Mouse (Mus musculus): ENCODE results near the gene Igfals. TPM values are rescaled to one million over a fixed set of nuclear protein-coding genes. Genes with fewer than 3 reads are reported as not detected.
A peak's percentile ranks its signal among the peaks of the same experiment; 100 is the strongest.

The Igfals gene
- 1 to 10 TPM; 3.1 to 6.4 TPM for total RNA-seq (2021)
- long read RNA-seq, experiment 1, transcript Igfals-201 (2 exons, 2,625 nt) = major isoform, 8 of 11 reads
- long read RNA-seq, experiment 1, partial matches to known transcripts = 0 of 11 reads
- long read RNA-seq, experiment 1, other reads (novel, unspliced or antisense) = 1 of 11 reads
- long read RNA-seq, experiment 2, transcript Igfals-201 (2 exons, 2,625 nt) = major isoform, 10 of 17 reads
- long read RNA-seq, experiment 2, partial matches to known transcripts = 3 of 17 reads
- long read RNA-seq, experiment 2, other reads (novel, unspliced or antisense) = 0 of 17 reads

DNA sequence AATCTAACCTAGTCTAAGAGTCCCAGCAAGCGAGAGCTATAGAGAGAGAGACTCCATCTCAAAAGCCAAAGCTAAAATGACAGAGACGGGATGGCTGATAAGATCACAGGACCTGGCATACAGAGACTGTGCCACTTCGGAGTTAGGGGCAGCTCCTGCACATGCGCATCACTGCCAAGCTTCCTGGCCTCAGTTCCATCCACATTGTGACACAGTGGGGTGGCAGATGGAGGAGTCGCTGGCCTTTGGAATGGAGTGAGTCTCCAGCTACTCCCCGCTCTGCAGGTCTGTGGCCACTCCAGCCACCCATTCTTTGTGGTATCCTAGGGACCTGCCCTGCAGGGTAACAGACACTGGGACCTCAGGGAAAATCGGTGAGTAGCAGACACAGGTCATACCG is at the start of gene Igfals:
Gene Igfals, plus strand, starts transcription at position 222 of the 400 bp plus-strand sequence.
- DNase-seq (ENCODE audit: low spot score in 2 of 2) = no peak

DNA sequence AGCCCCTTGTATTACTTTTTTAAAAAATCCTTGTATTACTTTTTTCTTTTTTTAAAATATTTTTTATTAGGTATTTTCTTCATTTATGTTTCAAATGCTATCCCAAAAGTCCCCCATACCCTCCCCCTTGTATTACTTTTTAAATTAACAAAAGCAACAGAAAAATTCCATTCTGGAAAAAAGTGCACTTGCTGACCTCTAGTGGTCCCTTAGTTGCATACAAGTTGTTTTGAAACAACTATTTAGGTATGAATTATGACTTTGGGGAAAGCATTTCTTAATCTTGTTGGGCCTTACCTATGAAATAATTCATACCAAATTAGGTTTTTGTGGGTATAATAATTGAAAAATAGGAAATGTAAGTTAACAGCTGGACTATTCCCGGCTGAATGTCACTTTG is 48.3 kb upstream of the Igfals start:
- DNase-seq (ENCODE audit: low spot score in 2 of 2) = no peak

DNA sequence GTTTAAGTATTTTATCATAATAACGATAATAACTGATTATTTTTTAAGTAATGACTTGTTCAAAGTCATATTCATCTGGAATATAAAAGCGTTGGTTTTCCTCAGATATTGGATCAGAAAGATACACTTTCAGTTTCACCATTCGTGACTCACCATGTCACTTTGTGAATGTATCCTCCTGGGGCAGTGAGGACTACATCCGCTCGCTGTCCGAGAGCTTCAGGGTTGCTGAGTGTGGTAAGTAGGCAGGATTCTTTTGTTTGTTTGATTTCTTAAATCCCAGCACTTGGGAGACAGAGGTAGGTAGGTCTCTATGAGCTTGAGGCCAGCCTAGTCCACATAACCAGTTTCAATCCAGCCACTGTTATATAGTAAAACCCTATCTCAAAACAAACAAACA is 47.6 kb upstream of the Igfals start:
- DNase-seq (ENCODE audit: low spot score in 2 of 2) = no peak

DNA sequence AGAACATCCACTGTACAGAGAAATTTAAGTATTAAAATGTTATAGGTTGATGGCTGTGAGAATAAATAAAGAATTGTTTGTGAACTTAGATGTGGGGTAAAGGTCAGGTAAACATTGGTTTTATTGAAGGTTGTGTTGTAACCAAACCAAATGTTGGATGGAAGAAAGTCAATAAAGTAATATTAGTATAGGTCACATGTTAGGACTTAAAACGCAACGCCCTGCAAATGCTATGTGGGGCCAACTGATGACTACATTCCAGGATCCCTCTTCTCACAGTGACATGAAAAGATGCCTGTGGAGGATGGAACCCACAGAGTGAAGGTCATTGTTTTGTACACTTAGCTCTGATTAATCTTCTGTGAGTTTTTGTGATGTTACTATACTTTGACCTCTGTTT is 46.3 kb upstream of the Igfals start:
- no peak for DNase-seq (ENCODE audit: low spot score in 2 of 2)

DNA sequence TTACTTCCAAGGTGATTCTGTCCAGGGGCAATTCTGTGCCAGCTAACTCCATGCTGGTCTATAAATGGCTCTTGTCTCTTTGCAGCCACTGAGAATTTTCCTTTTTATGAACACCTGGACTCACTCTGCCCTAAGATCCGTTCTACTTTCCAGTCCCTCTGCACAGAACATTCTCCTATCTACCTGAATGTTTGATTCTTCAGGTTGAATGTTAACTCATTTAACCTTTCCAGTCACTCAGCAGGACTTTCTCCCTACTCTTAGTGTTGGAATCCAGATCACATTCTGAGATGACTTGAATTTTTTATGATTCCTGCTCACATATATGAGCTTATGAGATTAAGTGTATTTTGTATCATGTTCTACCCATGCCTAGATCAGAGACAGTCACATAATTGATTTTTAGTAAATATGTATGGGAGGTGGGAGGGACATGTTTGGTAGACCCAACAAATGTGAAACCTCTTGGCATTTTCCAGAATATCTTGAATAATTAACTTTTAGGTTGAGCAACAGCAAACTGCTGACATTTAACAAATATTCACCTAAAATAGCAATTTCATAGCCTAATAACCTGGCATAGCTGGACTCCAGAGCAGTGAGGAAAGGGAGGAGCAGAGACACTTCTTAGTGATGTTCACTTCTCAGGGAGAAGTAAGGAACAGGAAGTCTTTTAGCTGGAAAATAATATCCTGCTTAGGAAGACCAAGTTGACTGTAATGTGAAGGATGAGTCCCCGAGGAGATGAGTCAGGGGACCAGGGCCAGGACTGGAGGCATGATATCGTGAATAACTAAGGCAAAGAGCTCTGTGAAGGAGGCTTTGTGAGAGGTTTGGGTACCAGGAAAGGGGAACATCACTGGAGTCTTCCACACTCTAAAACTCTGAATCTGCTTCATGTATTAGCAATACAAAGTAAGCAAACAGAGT is 44.2 kb upstream of the Igfals start:
- DNase-seq (ENCODE audit: low spot score in 2 of 2) = no peak

DNA sequence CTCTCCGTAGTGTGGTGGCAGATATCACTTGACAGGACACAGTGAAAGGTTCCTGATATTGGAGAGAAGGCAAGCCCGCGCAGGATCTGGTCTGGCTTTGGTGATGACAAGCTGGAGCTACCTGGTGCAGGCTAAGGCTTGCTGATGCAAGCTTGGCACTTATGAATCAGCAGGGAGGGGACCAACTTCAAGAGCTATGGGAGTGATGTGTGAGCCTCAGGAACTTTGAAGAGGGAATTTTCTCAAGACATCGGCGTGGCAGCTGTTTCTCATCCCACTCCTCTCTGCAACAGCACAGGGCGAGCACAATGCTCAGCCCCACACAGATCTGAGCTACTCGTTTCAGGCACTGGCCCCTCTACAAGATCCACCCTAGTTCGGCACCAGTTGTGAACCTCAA is 26.0 kb upstream of the Igfals start, which contains the start of gene Hagh:
Gene Hagh, plus strand, starts transcription at position 302 of the 400 bp plus-strand sequence.
- DNase-seq (ENCODE audit: low spot score in 2 of 2) = no peak

DNA sequence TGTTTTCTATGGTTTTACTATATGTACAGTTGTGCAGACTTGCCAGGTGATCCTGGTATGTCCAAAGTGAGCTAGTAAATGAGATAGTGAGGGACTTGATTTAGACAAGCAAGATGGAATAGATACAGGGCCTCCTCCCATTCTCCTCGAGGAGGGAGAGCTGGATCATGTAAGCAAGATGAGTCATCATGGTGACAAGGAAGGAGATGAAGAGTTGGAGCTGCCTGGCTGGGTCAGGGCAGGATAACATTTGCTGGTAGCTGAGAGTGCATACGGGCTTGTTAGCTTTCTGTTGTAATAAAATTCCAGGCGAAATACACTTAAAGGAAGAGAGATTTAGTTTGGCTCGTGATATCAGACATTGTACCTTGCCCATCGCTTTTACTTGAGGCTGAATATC is 25.5 kb upstream of the Igfals start:
- no peak for DNase-seq (ENCODE audit: low spot score in 2 of 2)

DNA sequence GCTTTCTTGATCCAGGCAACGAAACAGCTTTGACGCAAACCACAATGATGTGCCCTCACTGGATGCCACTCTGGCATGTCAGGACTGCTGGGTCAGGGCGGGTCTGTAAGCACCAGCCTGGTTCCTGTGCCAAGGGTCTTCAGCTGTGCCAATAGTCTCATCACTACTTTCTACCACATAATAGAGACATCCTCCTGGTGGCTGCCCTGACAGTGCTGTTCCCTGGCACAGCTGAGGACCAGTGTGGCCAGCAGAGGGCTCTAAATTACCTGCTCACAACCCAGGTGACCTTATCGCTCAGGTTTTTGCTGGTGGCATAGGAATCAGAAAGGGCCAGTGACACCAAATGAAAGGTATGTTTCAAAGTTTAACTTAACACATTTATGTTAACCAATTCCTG is 24.7 kb upstream of the Igfals start:
- no peak for DNase-seq (ENCODE audit: low spot score in 2 of 2)

DNA sequence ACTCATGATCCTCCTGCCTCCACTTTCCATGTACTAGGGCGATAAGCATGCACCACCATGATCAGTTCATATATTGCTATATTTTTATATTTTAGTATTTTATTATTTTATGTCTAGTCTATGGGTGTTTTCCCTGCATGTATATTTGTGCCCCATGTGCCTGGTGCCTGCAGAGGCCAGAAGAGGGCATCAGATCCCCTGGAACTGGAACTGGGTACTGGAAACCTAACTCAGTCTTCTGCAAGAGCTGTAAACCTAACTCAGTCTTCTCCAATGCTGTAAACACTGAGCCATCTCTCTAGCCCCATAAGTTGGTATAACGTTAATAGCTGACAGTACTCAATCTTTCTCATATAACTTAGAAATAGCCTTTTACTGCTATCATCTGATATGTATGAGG is 23.2 kb upstream of the Igfals start:
- DNase-seq (ENCODE audit: low spot score in 2 of 2) = no peak

DNA sequence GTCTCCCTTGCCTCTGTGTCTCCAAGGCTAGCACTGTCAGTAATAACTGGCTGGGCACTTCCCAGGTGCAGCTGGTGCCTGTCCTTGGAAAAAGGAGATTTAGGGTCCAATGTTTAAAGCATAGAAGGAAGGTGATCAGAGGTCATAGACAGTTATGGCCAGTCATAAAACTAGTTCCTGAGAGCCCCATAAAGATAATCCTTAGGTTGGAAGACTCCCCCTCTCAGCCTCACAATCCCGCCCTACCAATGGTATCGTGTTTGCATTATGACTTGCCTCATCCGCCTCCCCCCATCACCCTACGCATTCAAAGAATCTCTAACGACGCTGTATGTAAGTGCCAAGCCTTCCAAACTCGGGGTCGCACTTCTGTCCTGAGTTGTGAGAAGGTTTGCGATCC is 21.3 kb upstream of the Igfals start:
- DNase-seq (ENCODE audit: low spot score in 2 of 2) = no peak

DNA sequence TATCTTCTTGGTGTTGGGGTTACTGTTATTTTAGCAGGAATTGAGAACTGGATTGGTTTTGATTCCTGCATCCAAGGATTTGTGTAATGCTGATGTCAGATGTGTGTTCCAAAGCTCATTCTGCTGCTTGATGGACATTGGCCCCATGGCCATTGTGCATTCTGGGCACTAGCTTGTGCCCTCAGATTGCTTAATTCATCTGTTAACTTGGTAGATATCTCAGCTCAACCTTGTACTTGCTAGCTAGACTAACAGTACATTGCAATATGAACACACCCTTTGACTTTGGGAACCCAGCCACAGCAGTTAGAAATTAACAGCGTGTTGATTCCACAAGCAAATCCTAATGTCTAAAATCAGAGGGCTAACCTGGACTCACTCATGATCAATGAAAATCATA is 18.4 kb upstream of the Igfals start:
- DNase-seq (ENCODE audit: low spot score in 2 of 2) = no peak

DNA sequence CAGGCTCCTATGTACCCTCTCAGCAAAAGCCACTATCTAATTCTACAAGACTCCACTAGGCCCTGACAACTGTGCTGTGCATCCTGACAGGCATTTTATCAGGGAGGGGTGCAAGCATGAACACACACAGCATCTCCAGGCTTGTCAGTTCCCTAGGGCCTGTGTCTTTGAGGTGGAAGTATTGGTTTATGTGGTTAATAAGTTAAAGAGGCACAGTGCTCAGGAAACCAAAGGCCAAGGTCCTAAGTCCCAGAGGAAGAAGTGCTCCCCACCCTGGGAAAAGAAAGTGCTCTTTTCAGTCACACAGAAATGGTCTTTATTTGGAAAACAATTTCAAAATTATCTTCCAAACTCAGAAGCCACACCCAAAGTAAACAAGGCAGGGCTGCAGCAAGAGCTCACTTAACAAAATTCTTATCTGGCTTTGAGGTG is 17.2 kb upstream of the Igfals start:
- no peak for DNase-seq (ENCODE audit: low spot score in 2 of 2)

DNA sequence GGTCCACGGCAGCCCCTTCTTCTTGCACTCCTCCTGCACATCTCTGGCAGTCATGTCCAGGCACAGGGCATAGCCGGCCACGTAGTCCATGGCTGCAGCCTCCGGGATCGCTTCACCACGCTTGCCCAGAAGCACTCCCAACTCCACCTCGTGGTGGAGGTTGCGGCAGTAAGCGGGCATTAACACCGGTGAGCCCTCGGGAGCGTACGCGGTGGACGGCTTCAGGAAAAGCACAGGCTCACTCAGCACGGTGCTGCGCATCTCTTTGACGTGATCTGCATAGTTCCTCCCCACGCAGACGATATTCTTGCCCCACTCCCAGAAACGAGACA is 16.1 kb upstream of the Igfals start:
- no peak for DNase-seq (ENCODE audit: low spot score in 2 of 2)

DNA sequence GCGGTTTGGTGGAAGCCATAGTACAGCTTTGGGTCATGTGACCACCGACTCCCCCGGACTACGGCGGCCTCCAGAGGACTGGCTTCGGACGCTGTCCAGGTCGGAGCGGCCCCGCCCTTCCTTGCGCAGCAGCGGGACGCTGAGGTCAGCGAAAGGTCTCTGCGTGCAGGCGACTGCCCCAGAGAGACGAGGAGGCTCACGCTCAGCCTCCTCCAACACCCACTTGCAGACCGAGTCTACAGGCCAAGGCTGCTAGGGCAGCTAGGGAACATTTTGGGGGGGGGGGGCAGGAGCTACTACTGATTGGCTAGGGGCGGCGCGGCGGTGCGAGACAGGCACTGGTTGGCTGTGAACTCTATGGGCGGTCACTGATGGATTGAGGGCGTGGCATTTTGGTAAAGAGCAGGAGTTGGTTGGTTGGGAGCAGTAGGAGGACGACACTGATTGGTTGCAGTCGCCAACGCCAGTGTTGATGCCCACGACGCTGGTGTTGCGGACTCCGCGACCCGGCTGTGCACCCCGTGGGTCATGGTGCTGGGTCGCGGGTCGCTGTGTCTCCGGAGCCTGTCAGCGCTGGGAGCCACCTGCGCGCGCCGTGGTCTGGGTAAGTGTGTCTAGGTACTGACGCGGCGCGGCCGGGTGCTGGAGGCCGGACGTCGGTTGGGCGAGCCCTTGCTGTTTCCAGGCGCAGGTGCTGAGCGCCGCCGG is 15.6 kb upstream of the Igfals start, which contains the start of gene Fahd1:
Gene Fahd1, minus strand, starts transcription at position 300 of the 708 bp plus-strand sequence.
- peak; percentile 68 to 94 for DNase-seq (ENCODE audit: low spot score in 2 of 2)

DNA sequence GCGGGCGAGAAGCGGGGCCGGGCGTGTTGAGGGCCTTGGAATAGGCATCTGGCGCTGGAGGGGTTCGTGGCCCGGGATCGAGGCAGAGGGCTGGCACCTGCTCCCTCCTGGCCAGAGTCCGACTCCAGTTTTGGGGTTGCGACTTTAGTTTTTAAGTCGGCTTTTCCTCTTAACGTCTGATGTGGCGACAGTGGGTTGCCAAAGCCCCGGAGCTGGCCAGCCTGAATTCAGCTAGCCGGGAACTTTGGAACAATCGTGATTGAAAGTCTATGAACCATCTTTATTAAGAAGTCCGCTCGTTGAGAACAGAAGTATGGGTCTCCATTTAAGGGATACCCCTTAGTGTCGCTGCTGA is 15.0 kb upstream of the Igfals start:
- no peak for DNase-seq (ENCODE audit: low spot score in 2 of 2)

DNA sequence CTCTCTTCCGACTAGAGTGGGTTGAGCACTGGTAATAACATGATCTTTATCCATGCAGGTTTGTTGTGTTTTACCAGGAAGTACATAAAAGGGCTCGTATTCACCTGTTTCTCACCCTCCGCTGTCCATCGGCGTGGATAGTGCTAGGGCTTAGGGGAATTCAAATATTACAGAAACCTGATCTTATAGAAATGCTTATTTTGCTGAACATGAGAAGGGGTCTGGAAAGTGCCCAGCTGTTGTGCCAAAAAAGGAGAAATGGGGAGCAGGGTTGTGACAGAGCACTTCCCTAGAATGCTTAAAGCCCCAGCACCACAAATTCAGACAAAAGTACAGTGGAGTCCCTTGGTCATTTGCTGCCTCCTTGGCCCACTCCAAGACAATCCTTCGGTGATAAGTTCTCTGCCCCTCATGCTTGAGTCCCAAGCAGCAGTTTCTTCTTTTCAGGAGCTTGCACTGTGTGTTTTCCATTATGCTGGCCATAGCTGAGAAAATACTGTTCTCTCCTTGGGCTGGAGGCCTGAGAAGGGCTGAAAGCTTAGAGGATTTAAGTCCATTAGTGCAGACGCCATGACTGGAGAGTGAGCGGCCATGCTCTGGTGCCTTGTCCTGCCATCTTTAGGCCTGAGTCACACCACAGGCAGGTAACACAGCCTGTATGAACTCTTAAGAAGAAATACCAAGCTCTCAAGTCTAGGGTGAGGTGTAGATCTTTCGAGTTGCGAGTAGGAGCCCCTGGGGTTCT is 14.2 kb upstream of the Igfals start:
- no peak for DNase-seq (ENCODE audit: low spot score in 2 of 2)

DNA sequence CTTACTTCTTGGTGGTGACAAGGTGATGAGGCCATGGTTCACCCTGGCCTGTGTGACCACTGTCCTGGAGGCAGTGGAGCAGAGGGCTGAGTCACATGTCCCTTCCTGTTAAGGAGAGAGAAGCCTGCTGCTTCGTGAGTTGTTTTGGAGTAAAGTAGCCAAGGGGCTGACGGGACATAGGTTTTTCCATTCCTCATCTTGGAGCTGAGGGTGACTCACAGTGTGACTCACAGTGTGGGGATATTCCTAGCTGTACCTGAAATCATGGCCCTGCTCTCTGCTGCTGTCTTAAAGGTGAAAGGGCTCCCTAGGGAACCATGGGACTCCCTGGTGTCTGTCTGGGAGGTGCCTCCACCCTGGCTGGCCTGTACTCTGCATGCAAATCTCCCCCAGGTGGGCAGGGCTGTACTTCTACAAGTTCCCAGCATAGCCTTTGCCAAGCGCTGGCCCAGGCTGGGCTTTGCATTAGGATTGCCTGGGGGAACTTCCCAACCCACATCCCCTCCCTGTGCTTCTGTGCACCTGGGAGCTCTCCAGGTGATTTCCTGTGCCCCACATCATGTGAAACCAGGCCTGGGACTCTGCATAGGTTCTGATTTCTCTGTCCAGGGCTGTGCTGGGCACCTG is 9.8 kb upstream of the Igfals start:
- DNase-seq (ENCODE audit: low spot score in 2 of 2) = no peak

DNA sequence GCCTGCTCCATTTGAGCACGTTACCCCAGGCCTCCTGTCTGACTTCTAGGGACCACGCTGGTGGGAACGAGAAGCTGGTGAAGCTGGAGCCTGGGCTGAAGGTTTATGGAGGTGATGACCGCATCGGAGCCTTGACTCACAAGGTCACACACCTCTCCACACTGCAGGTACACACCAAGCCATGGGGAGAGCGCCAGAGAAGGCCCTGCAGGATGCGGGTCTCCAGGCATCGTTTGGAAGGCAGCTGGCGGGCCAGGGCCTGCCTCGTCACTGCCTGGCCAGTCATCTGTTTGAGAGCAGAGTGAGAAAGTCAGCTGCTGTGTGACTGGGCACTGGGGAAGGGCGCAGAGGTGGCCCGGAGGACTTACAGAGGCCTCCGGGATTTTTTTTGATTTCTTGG is 9.2 kb upstream of the Igfals start:
- no peak for DNase-seq (ENCODE audit: low spot score in 2 of 2)

DNA sequence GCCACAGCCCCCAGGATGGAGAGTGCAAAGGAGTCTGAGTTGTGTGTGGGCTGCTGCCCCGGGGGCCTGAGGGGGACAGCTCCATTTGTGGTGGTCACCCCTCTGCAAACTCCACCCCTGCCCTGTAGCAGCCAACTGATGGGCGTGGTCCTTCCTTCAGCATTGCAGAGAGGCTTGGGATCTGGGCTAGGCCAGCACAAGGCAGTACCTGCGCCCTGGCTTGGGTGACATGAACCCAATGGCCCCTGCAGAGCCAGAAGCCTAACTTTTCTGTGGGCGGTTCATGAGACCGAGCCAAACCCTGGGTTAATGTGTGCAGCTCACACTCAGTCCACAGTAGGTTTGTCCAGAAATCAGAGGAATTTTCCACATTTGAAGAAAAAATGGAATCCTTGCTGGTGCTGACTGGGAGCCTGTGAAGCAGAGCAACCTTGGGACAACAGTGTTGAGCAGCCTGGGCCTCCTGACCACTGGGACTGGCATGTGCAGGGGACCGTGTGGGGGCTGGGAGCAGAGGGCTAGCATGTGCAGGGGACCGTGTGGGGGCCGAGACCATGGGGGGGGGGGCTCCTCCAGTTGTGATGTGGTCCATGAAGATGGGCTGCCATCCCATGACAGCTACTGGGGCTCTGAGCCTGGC is 7.8 kb upstream of the Igfals start:
- no peak for DNase-seq (ENCODE audit: low spot score in 2 of 2)

DNA sequence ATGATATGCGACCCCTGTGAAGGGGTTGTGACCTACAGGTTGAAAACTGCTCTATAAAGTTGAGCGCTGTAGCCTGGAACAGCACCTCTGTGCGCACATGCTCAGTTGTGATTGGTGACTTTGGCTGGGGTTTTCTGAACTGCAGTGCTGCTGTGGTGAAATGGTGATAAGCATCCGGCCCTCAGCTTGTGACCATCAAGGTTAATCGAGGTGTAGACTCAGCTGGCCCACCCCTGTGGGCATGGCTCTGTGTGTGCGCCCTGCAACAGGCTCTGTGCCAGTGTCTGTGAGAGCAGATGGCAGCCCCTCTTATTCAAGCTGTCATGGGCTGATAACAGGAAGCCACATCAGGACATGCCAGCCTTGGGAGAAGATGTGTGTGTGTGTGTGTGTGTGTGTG is 6.8 kb upstream of the Igfals start:
- no peak for DNase-seq (ENCODE audit: low spot score in 2 of 2)

Data from gastrocnemius, postnatal 4 days (tissue).